Mouse (Mus musculus) heart, embryonic 13.5 days (tissue): ENCODE measurements around the gene Tigd4. TPM values are rescaled to one million over a fixed set of nuclear protein-coding genes. Genes with fewer than 3 reads are reported as not detected.
"Not testable (repeated sequence)": the region's sequence is repeated elsewhere in the genome, so short reads cannot be mapped to it uniquely, and the experiment has no call there.

ENCODE experiments used
- ATAC-seq: fragments of 200-750 bp; cut with Nextera tagmentation; 2 replicates; pipeline ENCODE4 v1.8.0; 2017; ENCODE audit warnings: moderate TSS enrichment; ENCODE audit not compliant: insufficient number of reproducible peaks, low FRiP score, low TSS enrichment; ENCODE audit errors: extremely low read depth
- H3K27ac ChIP-seq: fragments of 300-500 bp; sonication (generic); replicated peaks from 2 replicates; pipeline ENCODE4 v1.5.1; 2015; ENCODE audit warnings: moderate library complexity, mild to moderate bottlenecking, inconsistent platforms
- H3K27me3 ChIP-seq: fragments of 300-500 bp; sonication (generic); replicated peaks from 2 replicates; pipeline ENCODE4 v1.6.1; 2015; ENCODE audit warnings: mild to moderate bottlenecking, inconsistent platforms
- H3K36me3 ChIP-seq: fragments of 300-500 bp; sonication (generic); 2 replicates; pipeline ENCODE4 v1.6.1; 2015; ENCODE audit warnings: mild to moderate bottlenecking, inconsistent platforms
- H3K4me1 ChIP-seq: fragments of 300-500 bp; sonication (generic); 2 replicates; pipeline ENCODE4 v1.6.1; 2015; ENCODE audit warnings: inconsistent platforms
- H3K4me2 ChIP-seq: fragments of 300-500 bp; sonication (generic); 2 replicates; pipeline ENCODE4 v1.6.1; 2015; ENCODE audit warnings: inconsistent platforms, mild to moderate bottlenecking, moderate library complexity
- H3K4me3 ChIP-seq: fragments of 300-500 bp; sonication (generic); 2 replicates; pipeline ENCODE4 v1.5.1; 2015; ENCODE audit warnings: moderate library complexity, mild to moderate bottlenecking, inconsistent platforms
- H3K9ac ChIP-seq: fragments of 300-500 bp; sonication (generic); 2 replicates; pipeline ENCODE4 v1.6.1; 2015; ENCODE audit warnings: inconsistent platforms, mild to moderate bottlenecking, moderate library complexity
- H3K9me3 ChIP-seq: fragments of 300-500 bp; sonication (generic); 2 replicates; pipeline ENCODE4 v1.6.1; 2016; ENCODE audit warnings: inconsistent platforms
- WGBS: fragments of 180-500 bp; shearing (Covaris S2); methylation state at CpG from one replicate; pipeline ENCODE4 v1.1.7; 2015; ENCODE audit warnings: mixed read lengths; 5-methylcytosine and 5-hydroxymethylcytosine counted together
- polyA plus RNA-seq: library from polyadenylated mRNA; unstranded; fragments of >200 nt; fragmentation: Nextera tagmentation; extraction: Ambion mirVana; gene quantifications from 2 replicates; pipeline ENCODE4 v1.2.1, GENCODE M21; 2015

The Tigd4 gene
- polyA plus RNA-seq: 0.05 and 0.06 TPM in 2 replicates

GRCm38 (mm10) chr3:84593274-84593673 is at the start of gene Tigd4:
Gene Tigd4 (plus strand): TSS chr3:84593574.
- Histone ChIP-seq H3K27ac (no peak within 1 kb of the TSS), H3K4me1 (peaks cover 25% of the 10 kb centered on the region), H3K27me3 (peaks cover 16% of the 10 kb centered on the region; the same call in 1 of the 2 replicates), H3K36me3 (no peaks in the 10 kb centered on the region), H3K4me3 (no peak within 1 kb of the TSS), H3K9ac (no peak within 1 kb of the TSS), H3K9me3 (no peaks in the 10 kb centered on the region), H3K4me2 (no peak within 1 kb of the TSS)
- WGBS: 61% methylated on average over 2 of the region's 2 CpGs
- ATAC-seq: no peak

GRCm38 (mm10) chr3:84547177-84547576 is 46.2 kb upstream of the Tigd4 start:
- Histone ChIP-seq H3K9ac (no peak overlapping the region), H3K27ac (no peak overlapping the region), H3K4me2 (no peak overlapping the region), H3K4me3 (no peak overlapping the region), H3K4me1 (peaks cover 13% of the 10 kb centered on the region), H3K36me3 (peaks cover 2% of the 10 kb centered on the region; the same call in 1 of the 2 replicates), H3K9me3 (no peaks in the 10 kb centered on the region), H3K27me3 (no peaks in the 10 kb centered on the region)
- 52% methylated on average over 8 of the region's 8 CpGs for WGBS
- no peak for ATAC-seq

GRCm38 (mm10) chr3:84555780-84556179 is 37.6 kb upstream of the Tigd4 start:
- Histone ChIP-seq H3K27me3 (no peaks in the 10 kb centered on the region), H3K36me3 (no peaks in the 10 kb centered on the region), H3K4me3 (no peak overlapping the region), H3K27ac (no peak overlapping the region), H3K9ac (no peak overlapping the region), H3K4me2 (no peak overlapping the region), H3K4me1 (peaks cover 23% of the 10 kb centered on the region), H3K9me3 (no peaks in the 10 kb centered on the region)
- 79% methylated on average over 3 of the region's 3 CpGs for WGBS
- no peak for ATAC-seq

DNA sequence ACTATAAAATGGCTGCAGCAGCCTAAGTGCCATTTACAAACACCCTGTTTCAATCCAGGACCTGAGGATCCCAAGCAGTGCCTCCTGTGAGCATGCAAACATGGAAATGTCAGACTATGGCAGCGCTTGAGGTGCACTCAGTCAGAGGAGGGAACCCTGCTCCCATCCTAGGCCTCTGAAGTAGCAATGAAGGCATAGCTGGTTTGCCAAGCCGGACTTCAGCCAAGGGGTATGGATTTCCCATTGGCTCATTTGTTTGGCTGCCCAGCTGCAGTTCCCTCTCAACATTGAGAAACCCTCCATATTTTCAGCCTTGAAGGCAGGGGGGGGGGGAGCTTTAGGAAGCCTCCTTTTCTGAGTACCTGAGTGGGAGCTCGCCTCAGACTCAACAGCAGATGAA is 35.1 kb upstream of the Tigd4 start:
- Histone ChIP-seq H3K27ac (no peak overlapping the region), H3K9me3 (no peaks in the 10 kb centered on the region), H3K9ac (no peak overlapping the region), H3K36me3 (no peaks in the 10 kb centered on the region), H3K4me1 (peaks cover 38% of the 10 kb centered on the region), H3K4me2 (no peak overlapping the region), H3K4me3 (no peak overlapping the region), H3K27me3 (no peaks in the 10 kb centered on the region)
- ATAC-seq: no peak
- WGBS: 93% methylated on average over 3 of the region's 3 CpGs

DNA sequence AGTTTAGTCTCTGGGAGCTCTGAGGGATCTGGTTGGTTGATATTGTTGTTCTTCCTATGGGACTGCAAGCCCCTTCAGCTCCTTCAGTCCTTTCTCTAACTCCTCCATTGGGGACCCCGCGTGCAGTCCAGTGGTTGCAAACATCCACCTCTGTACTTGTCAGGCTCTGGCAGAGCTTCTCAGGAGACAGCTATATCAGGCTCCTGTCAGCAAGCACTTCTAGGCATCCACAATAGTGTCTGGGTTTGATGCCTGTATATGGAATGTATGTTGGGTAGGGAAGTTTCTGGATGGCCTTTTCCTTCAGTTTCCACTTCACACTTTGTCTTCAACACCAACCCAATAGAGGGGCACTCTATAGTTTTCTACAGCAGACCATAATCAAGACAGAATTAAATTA is 30.5 kb upstream of the Tigd4 start:
- H3K36me3 ChIP-seq, ATAC-seq, H3K9me3 ChIP-seq, H3K9ac ChIP-seq, H3K4me3 ChIP-seq, H3K27me3 ChIP-seq: not testable (repeated sequence)
- H3K4me2 ChIP-seq: peak overlapping the region; percentile 41
- H3K4me1 ChIP-seq: peaks cover 50% of the 10 kb centered on the region
- WGBS: 31% methylated on average over 2 of the region's 2 CpGs
- H3K27ac ChIP-seq: peak overlapping the region; percentile 74

DNA sequence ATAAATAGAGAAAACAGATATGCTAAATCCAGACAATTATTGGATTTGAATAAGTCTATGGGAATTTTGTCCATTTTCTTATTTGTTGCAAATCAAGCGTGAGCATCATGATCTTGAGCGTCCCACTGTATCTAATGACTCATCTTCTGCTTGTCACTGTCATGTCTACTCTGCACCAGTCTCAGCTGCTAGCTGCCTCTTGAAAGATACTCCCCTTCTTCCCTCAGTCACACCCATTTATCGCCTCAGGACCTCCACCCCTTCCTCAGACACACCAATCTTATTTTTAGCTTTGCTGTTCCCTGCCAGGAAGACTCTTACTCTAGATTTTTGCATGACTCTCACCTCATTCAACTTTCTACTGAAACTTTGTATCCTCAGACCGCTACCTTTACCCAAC is 30.0 kb upstream of the Tigd4 start:
- Histone ChIP-seq H3K9ac (no peak overlapping the region), H3K4me2 (peak overlapping the region; percentile 41), H3K27me3 (no peaks in the 10 kb centered on the region), H3K4me1 (peaks cover 50% of the 10 kb centered on the region), H3K9me3 (no peaks in the 10 kb centered on the region), H3K4me3 (no peak overlapping the region), H3K27ac (peak overlapping the region; percentile 74), H3K36me3 (no peaks in the 10 kb centered on the region)
- no peak for ATAC-seq
- 46% methylated on average over 4 of the region's 4 CpGs for WGBS

DNA sequence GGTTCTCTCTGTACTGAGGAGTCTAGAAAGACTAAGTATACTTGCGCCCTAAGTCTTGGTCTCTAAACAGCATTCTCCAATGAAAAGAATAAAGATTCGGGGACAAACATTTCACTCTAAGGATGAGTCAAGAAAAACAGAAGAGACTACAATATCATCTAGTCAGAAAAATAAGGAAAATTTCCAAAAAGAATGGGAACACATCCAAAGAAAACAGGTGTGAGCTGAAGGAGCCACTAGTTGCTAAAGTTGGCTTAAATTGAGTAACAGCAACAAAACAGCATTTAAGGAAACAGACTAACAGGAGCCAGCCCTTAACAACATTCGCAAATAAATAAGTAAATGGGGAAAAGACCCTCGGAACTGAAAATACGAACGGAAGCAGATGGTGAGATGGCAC is 24.8 kb upstream of the Tigd4 start:
- H3K9me3 ChIP-seq: no peaks in the 10 kb centered on the region
- WGBS: 89% methylated on average over 6 of the region's 6 CpGs

DNA sequence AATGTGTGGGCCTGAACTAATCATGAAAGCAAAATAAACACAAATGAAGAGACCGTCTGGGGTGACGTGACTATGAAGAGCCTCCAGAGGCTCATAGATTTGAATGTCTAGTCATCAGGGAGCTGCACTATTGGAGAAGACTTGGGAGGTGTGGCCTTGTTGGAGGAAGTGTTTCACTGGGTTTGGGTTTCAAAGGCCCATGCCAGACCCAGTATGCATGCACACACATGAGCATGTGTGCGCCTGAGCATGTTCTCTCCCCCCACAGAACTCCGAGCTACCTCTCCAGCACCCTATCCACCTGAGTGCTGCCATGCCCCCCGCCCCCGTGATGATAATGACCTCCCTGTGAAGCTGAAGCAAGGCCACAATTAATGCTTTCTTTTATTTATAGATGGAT is 23.8 kb upstream of the Tigd4 start:
- Histone ChIP-seq H3K4me2 (no peak overlapping the region), H3K27me3 (no peaks in the 10 kb centered on the region), H3K9me3 (no peaks in the 10 kb centered on the region), H3K4me3 (no peak overlapping the region), H3K27ac (no peak overlapping the region), H3K4me1 (peaks cover 42% of the 10 kb centered on the region), H3K36me3 (0 out of 2 replicates have a peak, but pooled peaks cover 4% of the 10 kb centered on the region), H3K9ac (no peak overlapping the region)
- ATAC-seq: no peak
- 77% methylated on average over 6 of the region's 6 CpGs for WGBS

More for the DNA sequence above, 24.8 kb upstream of the Tigd4 start:
- ATAC-seq: no peak
- peaks cover 46% of the 10 kb centered on the region for H3K4me1 ChIP-seq
- no peak overlapping the region for H3K4me3 ChIP-seq
- no peak overlapping the region for H3K27ac ChIP-seq
- 0 out of 2 replicates have a peak, but pooled peaks cover 4% of the 10 kb centered on the region for H3K36me3 ChIP-seq
- H3K4me2 ChIP-seq: no peak overlapping the region
- H3K27me3 ChIP-seq: no peaks in the 10 kb centered on the region
- H3K9ac ChIP-seq: no peak overlapping the region

DNA sequence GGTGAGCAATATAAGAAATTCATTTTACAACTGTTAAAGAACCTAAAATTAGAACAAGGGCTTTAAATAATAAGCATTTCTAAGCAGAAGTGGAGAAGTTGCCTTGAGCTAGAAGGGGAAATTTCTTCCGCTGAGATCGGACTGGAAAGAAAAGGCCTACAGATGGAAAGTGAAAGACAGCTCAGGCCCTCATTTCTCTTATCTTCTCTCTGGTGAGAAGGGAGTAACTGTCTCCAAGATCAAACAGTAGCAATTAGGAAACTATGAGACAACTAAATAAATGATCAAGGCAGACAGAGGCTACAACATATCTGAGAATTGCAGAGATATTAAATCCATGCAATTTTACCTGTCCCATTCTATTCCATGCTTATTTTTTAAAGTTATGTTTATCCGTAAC is 22.9 kb upstream of the Tigd4 start:
- Histone ChIP-seq H3K9ac (no peak overlapping the region), H3K36me3 (0 out of 2 replicates have a peak, but pooled peaks cover 4% of the 10 kb centered on the region), H3K27ac (no peak overlapping the region), H3K4me2 (no peak overlapping the region), H3K27me3 (no peaks in the 10 kb centered on the region), H3K9me3 (no peaks in the 10 kb centered on the region), H3K4me1 (peaks cover 44% of the 10 kb centered on the region), H3K4me3 (no peak overlapping the region)
- no peak for ATAC-seq
- WGBS: 59% methylated on average over 3 of the region's 3 CpGs

GRCm38 (mm10) chr3:84580716-84581115 is 12.7 kb upstream of the Tigd4 start:
- WGBS: 11% methylated on average over 4 of the region's 4 CpGs

GRCm38 (mm10) chr3:84581696-84582022 is 11.7 kb upstream of the Tigd4 start:
- WGBS: 0% methylated on average over 4 of the region's 4 CpGs
- Histone ChIP-seq H3K36me3 (no peaks in the 10 kb centered on the region), H3K4me1 (peaks cover 73% of the 10 kb centered on the region), H3K4me3 (peak overlapping the region; percentile 86), H3K4me2 (peak overlapping the region; percentile 90), H3K27ac (peak overlapping the region; percentile 98), H3K9ac (peak overlapping the region; percentile 93), H3K27me3 (no peaks in the 10 kb centered on the region), H3K9me3 (no peaks in the 10 kb centered on the region)
- ATAC-seq: no peak

More at GRCm38 (mm10) chr3:84580716-84581115, 12.7 kb upstream of the Tigd4 start:
- Histone ChIP-seq H3K36me3 (no peaks in the 10 kb centered on the region), H3K9me3 (no peaks in the 10 kb centered on the region), H3K9ac (peak overlapping the region; percentile 93), H3K27ac (no peak overlapping the region), H3K4me2 (peak overlapping the region; percentile 90), H3K4me1 (peaks cover 69% of the 10 kb centered on the region), H3K4me3 (peak overlapping the region; percentile 86), H3K27me3 (no peaks in the 10 kb centered on the region)
- ATAC-seq: no peak

- H3K27ac ChIP-seq: peak within 1 kb of the TSS; percentile 98
- peak within 1 kb of the TSS; percentile 93 for H3K9ac ChIP-seq
- H3K27me3 ChIP-seq: no peaks in the 10 kb centered on the region
- under 1% methylated on average over 68 of the region's 70 CpGs for WGBS
- peak; percentile 92 for ATAC-seq
- H3K4me1 ChIP-seq: peaks cover 78% of the 10 kb centered on the region
- no peaks in the 10 kb centered on the region for H3K9me3 ChIP-seq
- peak within 1 kb of the TSS; percentile 90 for H3K4me2 ChIP-seq
- peak within 1 kb of the TSS; percentile 86 for H3K4me3 ChIP-seq
- no peaks in the 10 kb centered on the region for H3K36me3 ChIP-seq
These were observed 11.1 kb upstream of the Tigd4 start, which contains the start of gene Arfip1 for GRCm38 (mm10) chr3:84582023-84582912. Gene Arfip1 (minus strand): TSS chr3:84582625.
